Comparison of ENCODE assay signal across 8 mouse cellular contexts in genomic region chr7:109111000-109111399, GRCm38 (mm10). TPM values are rescaled to one million over a fixed set of nuclear protein-coding genes. Genes with fewer than 3 reads are reported as not detected.
DNase-seq lines count a peak whose midpoint lies in the region; ATAC-seq lines count a peak whose summit lies in the region.

No protein-coding gene starts in this region.

- peak; percentile 22 to 48 for DNase-seq in cerebellum, postnatal 14 days
- DNase-seq in cerebellum, adult 11-12 months: no peak
- DNase-seq in brain, embryonic 18.5 days (ENCODE audit: low read depth, low spot score): peak; percentile 50
- peak; percentile 57 to 80 for DNase-seq in layer of hippocampus, adult 8-10 months (ENCODE audit: low spot score in 2 of 2)
- no peak for DNase-seq in gastrocnemius, postnatal 36 days
- DNase-seq in T-cell, adult 2 months (ENCODE audit: low spot score): no peak

- ATAC-seq in megakaryocyte progenitor cell, adult 5-6 weeks (replicated peaks; ENCODE audit: poor library complexity): peak; percentile 72
- ATAC-seq in CD4-positive, CD25-positive, alpha-beta regulatory T cell, adult 4 months: no peak

- intact Hi-C loops in gastrocnemius, postnatal 36 days (cut with DNase I): no loop called here

RNA-seq across cellular contexts. Expression of gene Ric3, which starts 27.9 kb away (rescaled TPM):
- 10 to 100 TPM; 66.7 to 77.1 (median 72.9) TPM for total RNA-seq in layer of hippocampus, adult 8-10 months (2022)
- 0.39 and 0.84 TPM in 2 replicates for total RNA-seq in megakaryocyte progenitor cell, adult 5-6 weeks (2015)
- 0.37 and 0.95 TPM in 2 replicates for total RNA-seq in megakaryocyte progenitor cell, adult 5-6 weeks (2017)
- under 1 TPM; 0.19 to 0.43 TPM for polyA plus RNA-seq in CD4-positive, CD25-positive, alpha-beta regulatory T cell, adult 4 months (2017; shearing (Covaris generic))
- total RNA-seq in gastrocnemius, postnatal 36 days (2021): 1 to 10 TPM; 1.3 to 1.5 TPM

Comparison
In these comparisons a context has a peak if more than half of its experiments do, and no peak if none do; other contexts are left out.
1. DNase-seq: peak in cerebellum, postnatal 14 days (2 of 2), brain, embryonic 18.5 days (single experiment) and layer of hippocampus, adult 8-10 months (2 of 2); none in cerebellum, adult 11-12 months (single experiment), gastrocnemius, postnatal 36 days (0 of 2) and T-cell, adult 2 months (single experiment).
2. RNA of gene Ric3, which starts 27.9 kb away (total RNA-seq): 66.7 to 77.1 TPM in layer of hippocampus, adult 8-10 months; 1.3 to 1.5 TPM in gastrocnemius, postnatal 36 days and 0.37 to 0.95 TPM in megakaryocyte progenitor cell, adult 5-6 weeks; every median in the first group is over 10 times any median in the second.